Mouse (Mus musculus) E14TG2a.4 (cell line): ENCODE results near the gene Gm16867.
"Not testable (repeated sequence)": the region's sequence is repeated elsewhere in the genome, so short reads cannot be mapped to it uniquely, and the experiment has no call there.

Experiments used
- H3K27me3 ChIP-seq: 2 replicates; pipeline ENCODE4 v1.6.1; 2014; ENCODE audit warnings: low read length, control low read depth; ENCODE audit not compliant: insufficient read depth
- H3K36me3 ChIP-seq: 2 replicates; pipeline ENCODE4 v1.6.1; 2014; ENCODE audit warnings: low read length, control low read depth; ENCODE audit not compliant: insufficient read depth
- H3K4me1 ChIP-seq: replicated peaks from 2 replicates; pipeline ENCODE4 v1.6.1; 2014; ENCODE audit warnings: low read depth, low read length, control low read depth
- H3K4me3 ChIP-seq: replicated peaks from 2 replicates; pipeline ENCODE4 v1.5.1; 2014; ENCODE audit warnings: mild to moderate bottlenecking, low read length
- H3K9me3 ChIP-seq: 2 replicates; pipeline ENCODE4 v1.6.1; 2014; ENCODE audit warnings: low read length, control low read depth

Gene Gm16867

DNA sequence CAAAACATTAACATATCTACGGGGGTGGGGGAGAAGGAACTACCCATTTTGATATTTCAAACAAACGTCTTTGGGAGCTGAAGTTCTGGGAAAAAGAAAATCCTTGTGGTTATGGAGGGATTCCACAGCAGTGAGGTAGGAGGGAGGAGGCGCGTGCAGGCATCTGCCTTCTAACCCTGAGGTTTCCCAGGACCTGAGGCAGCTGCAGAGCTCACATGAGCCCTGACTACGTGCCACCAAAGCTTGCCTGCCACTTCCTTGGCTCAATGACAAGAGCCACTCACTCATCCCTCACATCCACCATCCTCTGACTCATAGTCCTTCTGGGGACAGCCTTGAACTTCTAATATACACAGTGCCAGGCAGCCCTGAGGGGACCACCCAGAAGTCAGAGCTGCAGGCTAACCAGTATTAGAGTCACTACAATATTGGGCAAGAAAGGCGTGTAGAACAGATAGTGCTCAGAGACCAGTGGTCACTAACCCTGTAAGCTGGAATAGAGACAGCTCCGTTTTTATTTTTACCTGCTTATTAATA is 64.4 kb downstream of the Gm16867 start:
- not testable (repeated sequence) for H3K9me3 ChIP-seq, H3K36me3 ChIP-seq, H3K4me3 ChIP-seq, H3K27me3 ChIP-seq, H3K4me1 ChIP-seq

GRCm38 (mm10) chr14:69421003-69421402 is 82.2 kb downstream of the Gm16867 start:
- not testable (repeated sequence) for H3K4me1 ChIP-seq, H3K9me3 ChIP-seq, H3K36me3 ChIP-seq, H3K27me3 ChIP-seq, H3K4me3 ChIP-seq

- not testable (repeated sequence) for H3K4me1 ChIP-seq, H3K9me3 ChIP-seq, H3K4me3 ChIP-seq, H3K27me3 ChIP-seq, H3K36me3 ChIP-seq
Observed at GRCm38 (mm10) chr14:69417545-69417944, 85.6 kb downstream of the Gm16867 start.
